Mouse (Mus musculus): ENCODE data around the gene Ddr2.

GRCm38 (mm10) chr1:169948866-169949265 lies 161.7 kb downstream of the Ddr2 start:
- TF ChIP-seq CTCF (IDR thresholded peaks at IDR 0.05; ENCODE audit: low read depth) (no peak), EP300 (IDR thresholded peaks at IDR 0.05; ENCODE audit: low read depth) (no peak)

Measured in liver, postnatal 0 days (tissue).